ENCODE assay signal across 8 mouse cellular contexts in the genomic region with DNA sequence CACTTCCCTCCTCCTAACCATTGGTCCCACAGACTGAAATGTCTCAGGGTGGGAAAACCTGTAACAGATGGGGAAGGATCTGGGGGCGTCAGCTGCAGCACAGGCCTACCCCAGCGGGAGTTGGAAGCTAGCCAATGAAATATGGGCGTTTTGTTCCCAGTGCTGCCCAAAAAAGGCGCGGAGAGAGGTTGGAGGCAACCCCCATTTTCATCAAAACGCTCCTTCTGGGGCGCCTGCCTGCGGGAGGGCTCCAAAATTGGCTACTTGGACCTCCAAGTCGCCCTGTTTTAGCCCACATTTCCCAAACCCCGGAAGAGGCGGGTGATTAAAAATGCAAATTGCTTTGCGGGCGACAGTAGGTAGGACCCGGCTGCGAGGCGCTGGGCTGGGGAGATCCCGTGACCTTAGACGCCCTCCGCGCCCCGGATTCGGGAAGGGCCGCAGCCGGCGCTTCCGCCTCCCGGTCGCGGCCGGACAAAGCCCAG. TPM values are rescaled to one million over a fixed set of nuclear protein-coding genes. Genes with fewer than 3 reads are reported as not detected.
DNase-seq lines count a peak whose midpoint lies in the region; ATAC-seq lines count a peak whose summit lies in the region.

No protein-coding gene starts in this region.

- peak overlapping the region; percentile 83 for H3K4me3 ChIP-seq in lung, embryonic 15.5 days
- H3K4me3 ChIP-seq in midbrain, embryonic 15.5 days, result peak overlapping the region; percentile 56

- peak overlapping the region; percentile 81 for H3K4me2 ChIP-seq in lung, embryonic 15.5 days
- peak overlapping the region; percentile 86 for H3K4me2 ChIP-seq in midbrain, embryonic 15.5 days

- peaks cover 13% of the 10 kb centered on the region for H3K4me1 ChIP-seq in lung, embryonic 15.5 days
- peaks cover 45% of the 10 kb centered on the region for H3K4me1 ChIP-seq in midbrain, embryonic 15.5 days

- no peaks in the 10 kb centered on the region for H3K9me3 ChIP-seq in lung, embryonic 15.5 days
- no peaks in the 10 kb centered on the region for H3K9me3 ChIP-seq in midbrain, embryonic 15.5 days

- DNase-seq in lung, postnatal 4 days, result no peak
- peak; percentile 81 for DNase-seq in cerebellum, adult 8-10 months
- DNase-seq in left cerebral cortex, postnatal 10 days (ENCODE audit: extremely low spot score in 1 of 2, low spot score in 2 of 2), result peak; percentile 80 to 85
- DNase-seq in yolk sac, embryonic 10.5 days (ENCODE audit: low spot score), result no peak
- DNase-seq in ovary, postnatal 36 days (ENCODE audit: low spot score), result no peak

- no peaks in the 10 kb centered on the region; the same call in 1 of the 2 replicates for H3K36me3 ChIP-seq in lung, embryonic 15.5 days
- H3K36me3 ChIP-seq in midbrain, embryonic 15.5 days (replicated peaks), result no peaks in the 10 kb centered on the region

- H3K9ac ChIP-seq in lung, embryonic 15.5 days, result peak overlapping the region; percentile 80
- peak overlapping the region; percentile 65 for H3K9ac ChIP-seq in midbrain, embryonic 15.5 days

- intact Hi-C loops in left cerebral cortex, postnatal 10 days (cut with DNase I), result loop anchor here (2.0 to 5.0 kb wide), 4 partner anchors 59 to 356 kb away; no protein-coding TSS in a partner anchor

- no peaks in the 10 kb centered on the region for H3K27me3 ChIP-seq in lung, embryonic 15.5 days
- no peaks in the 10 kb centered on the region for H3K27me3 ChIP-seq in midbrain, embryonic 15.5 days (replicated peaks)

- no peak for ATAC-seq in lung, embryonic 15.5 days (ENCODE audit: borderline replicate concordance, extremely low read depth, low FRiP score, low TSS enrichment)
- peak; percentile 22 for ATAC-seq in frontal cortex, adult (ENCODE audit: low TSS enrichment)
- ATAC-seq in midbrain, embryonic 15.5 days (replicated peaks), result peak; percentile 8

- WGBS in lung, embryonic 15.5 days, result under 1% methylated on average over 30 of the region's 30 CpGs
- WGBS in midbrain, embryonic 15.5 days, result under 1% methylated on average over 30 of the region's 30 CpGs

- H3K27ac ChIP-seq in lung, embryonic 15.5 days, result peak overlapping the region; percentile 97
- H3K27ac ChIP-seq in midbrain, embryonic 15.5 days, result peak overlapping the region; percentile 88

RNA-seq across cellular contexts. Expression of a gene that starts 1.8 kb away (rescaled TPM):
- 72.1 and 73.6 TPM in 2 replicates for polyA plus RNA-seq in lung, embryonic 15.5 days (2015; fragmentation: Nextera tagmentation; extraction: Ambion mirVana)
- total RNA-seq in left cerebral cortex, postnatal 10 days (2021), result 10 to 100 TPM; 68.8 to 72.4 TPM
- polyA plus RNA-seq in midbrain, embryonic 15.5 days (2015; fragmentation: Nextera tagmentation; extraction: Ambion mirVana), result 27.0 and 28.3 TPM in 2 replicates

Comparison
In these comparisons a context has a peak if more than half of its experiments do, and no peak if none do; other contexts are left out.
1. DNase-seq: peak in cerebellum, adult 8-10 months (single experiment) and left cerebral cortex, postnatal 10 days (2 of 2); none in lung, postnatal 4 days (0 of 2), yolk sac, embryonic 10.5 days (single experiment) and ovary, postnatal 36 days (single experiment).